Mouse (Mus musculus): ENCODE measurements around the gene Chmp4b. TPM values are rescaled to one million over a fixed set of nuclear protein-coding genes. Genes with fewer than 3 reads are reported as not detected.

Chmp4b gene
- polyA plus RNA-seq, 1 experiment from 2014 or later: 27.2 TPM

DNA sequence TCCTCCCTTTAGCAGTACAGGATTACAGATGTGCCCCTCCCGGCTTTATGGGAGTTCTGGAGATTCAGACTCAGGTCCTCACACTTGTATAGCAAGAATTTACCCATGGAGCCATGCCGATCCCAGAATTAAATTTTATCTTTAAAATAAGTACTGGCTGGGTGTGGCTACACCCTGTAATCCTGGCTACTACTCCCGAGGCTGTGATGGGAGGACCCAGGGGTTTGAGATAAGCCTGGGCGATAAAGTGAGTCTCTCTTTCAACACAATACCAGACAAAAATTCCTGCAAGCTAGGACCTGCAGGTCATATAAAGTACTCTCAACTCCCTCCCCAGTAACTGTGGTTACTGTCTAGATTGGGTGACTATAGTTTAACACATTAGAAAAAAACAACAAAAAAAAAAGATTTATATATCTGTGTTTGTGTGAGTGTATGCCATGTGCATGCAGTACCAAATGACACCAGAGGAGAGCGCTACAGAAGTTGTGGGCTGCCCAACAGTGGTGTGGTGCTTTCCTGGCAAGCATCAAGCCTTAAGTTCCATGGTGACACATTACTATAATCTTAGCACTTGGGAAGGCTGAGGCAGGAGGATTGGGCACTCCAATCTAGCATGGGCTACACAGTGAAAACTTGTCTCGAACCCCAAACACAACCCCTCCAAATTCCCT is 8.7 kb upstream of the Chmp4b start:
- Histone ChIP-seq H3K9ac (no peak overlapping the region), H3K4me1 (peaks cover 7% of the 10 kb centered on the region; the same call in 1 of the 2 replicates), H3K9me3 (no peaks in the 10 kb centered on the region), H3K36me3 (peaks cover 13% of the 10 kb centered on the region), H3K27me3 (no peaks in the 10 kb centered on the region), H3K4me3 (no peak overlapping the region), H3K4me2 (peak overlapping the region; percentile 30; the same call in 1 of the 2 replicates), H3K27ac (peak overlapping the region; percentile 85)
- WGBS: 70% methylated on average over 6 of the region's 6 CpGs
- ATAC-seq (ENCODE audit: borderline replicate concordance, extremely low read depth, low FRiP score, low TSS enrichment): no peak

DNA sequence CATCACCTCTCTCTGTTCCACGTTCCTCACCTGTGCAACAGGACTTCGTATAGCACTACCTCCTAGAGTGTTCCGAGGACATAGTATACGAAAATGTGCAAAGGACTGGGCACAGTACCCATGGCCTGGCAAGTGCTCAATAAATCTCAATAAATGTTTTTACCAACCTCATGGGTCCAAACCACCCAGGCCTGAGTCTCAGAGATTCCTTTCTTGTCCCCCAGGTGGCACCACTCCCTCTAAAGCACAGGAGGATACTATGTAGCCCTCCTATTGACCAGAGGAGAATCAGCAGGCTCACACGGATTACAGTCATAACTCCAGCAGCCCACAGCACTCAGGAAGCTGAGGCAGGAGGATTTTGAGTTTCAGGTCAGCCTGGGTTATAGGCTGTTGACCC is 4.9 kb upstream of the Chmp4b start:
- peaks cover 7% of the 10 kb centered on the region; the same call in 1 of the 2 replicates for H3K4me1 ChIP-seq
- no peaks in the 10 kb centered on the region for H3K36me3 ChIP-seq
- no peak overlapping the region for H3K27ac ChIP-seq
- no peaks in the 10 kb centered on the region for H3K9me3 ChIP-seq
- ATAC-seq (ENCODE audit: borderline replicate concordance, extremely low read depth, low FRiP score, low TSS enrichment): no peak
- no peak overlapping the region for H3K4me3 ChIP-seq
- H3K27me3 ChIP-seq: no peaks in the 10 kb centered on the region
- no peak overlapping the region for H3K4me2 ChIP-seq
- no peak overlapping the region for H3K9ac ChIP-seq
- 78% methylated on average over 5 of the region's 5 CpGs for WGBS

DNA sequence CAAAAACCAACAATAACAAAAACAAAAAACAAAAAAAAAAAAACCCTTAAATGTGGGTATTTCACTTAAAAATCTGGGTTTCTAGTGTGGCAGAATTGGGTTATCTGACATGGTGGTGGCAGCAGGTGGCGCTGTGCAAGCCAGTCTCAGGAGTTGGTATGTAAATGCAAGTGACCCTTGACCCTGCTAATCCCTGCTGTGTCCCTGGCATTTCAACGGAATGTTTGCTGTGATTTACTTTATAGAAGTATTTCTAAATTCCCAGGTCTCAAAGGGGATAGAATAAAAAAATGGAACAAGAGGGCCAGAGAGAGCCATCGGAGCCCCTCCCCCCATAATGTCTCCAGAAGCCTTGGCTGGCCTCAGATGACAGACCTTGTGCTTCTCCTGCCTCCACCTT is 3.4 kb upstream of the Chmp4b start:
- no peaks in the 10 kb centered on the region for H3K4me1 ChIP-seq
- no peak overlapping the region for H3K4me2 ChIP-seq
- WGBS: 30% methylated on average over 3 of the region's 3 CpGs
- ATAC-seq (ENCODE audit: borderline replicate concordance, extremely low read depth, low FRiP score, low TSS enrichment): no peak
- no peak overlapping the region for H3K4me3 ChIP-seq
- no peak overlapping the region for H3K9ac ChIP-seq
- no peaks in the 10 kb centered on the region for H3K36me3 ChIP-seq
- no peaks in the 10 kb centered on the region for H3K9me3 ChIP-seq
- no peak overlapping the region for H3K27ac ChIP-seq
- H3K27me3 ChIP-seq: no peaks in the 10 kb centered on the region

DNA sequence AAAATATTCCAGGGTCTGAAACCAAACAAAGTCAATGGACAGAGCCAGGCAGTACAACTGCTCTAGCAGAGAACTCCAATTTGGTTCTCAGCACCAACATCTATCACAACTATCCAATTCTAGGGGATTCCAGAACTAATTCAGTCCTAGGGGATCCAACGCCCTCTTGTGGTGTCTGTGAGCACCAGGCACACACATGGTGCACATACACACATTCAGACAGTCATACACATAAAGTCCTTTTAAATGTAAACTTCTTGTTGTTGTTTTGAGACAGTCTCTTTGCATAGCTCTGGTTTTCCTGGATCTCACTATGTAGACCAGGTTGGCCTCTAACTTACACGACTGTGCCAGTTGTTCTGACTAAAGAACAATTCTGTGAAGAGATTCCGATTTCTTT is 1.1 kb upstream of the Chmp4b start:
- no peak for ATAC-seq (ENCODE audit: borderline replicate concordance, extremely low read depth, low FRiP score, low TSS enrichment)
- Histone ChIP-seq H3K27ac (peak overlapping the region; percentile 89), H3K9me3 (no peaks in the 10 kb centered on the region), H3K4me1 (no peaks in the 10 kb centered on the region), H3K4me2 (no peak overlapping the region), H3K36me3 (no peaks in the 10 kb centered on the region), H3K27me3 (no peaks in the 10 kb centered on the region), H3K4me3 (no peak overlapping the region), H3K9ac (no peak overlapping the region)
- WGBS: 63% methylated on average over 3 of the region's 3 CpGs

DNA sequence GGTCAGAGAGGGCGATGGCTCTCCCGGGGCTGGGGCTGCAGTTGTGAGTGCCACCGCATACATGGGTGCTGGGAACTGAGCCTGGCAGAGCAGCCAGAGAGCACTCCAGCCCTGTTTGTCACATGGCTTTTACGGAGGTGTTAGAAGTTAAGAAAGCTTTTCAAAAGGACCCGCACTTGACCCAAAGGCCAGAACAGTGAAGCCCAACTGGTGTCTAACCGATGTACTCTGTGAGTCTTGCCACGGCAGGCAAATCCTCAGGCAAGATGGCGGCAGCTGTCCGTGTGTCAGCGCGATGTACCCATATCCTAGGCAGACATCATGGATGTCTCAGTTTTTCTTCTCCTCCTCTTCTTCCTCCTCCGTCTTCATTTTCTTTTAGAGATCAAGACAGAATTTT is 3.5 kb downstream of the Chmp4b start:
- no peak for ATAC-seq (ENCODE audit: borderline replicate concordance, extremely low read depth, low FRiP score, low TSS enrichment)
- no peak overlapping the region for H3K27ac ChIP-seq
- no peak overlapping the region for H3K4me2 ChIP-seq
- WGBS: 92% methylated on average over 12 of the region's 12 CpGs
- H3K27me3 ChIP-seq: no peaks in the 10 kb centered on the region
- H3K4me1 ChIP-seq: peaks cover 21% of the 10 kb centered on the region
- H3K9ac ChIP-seq: no peak overlapping the region
- H3K36me3 ChIP-seq: no peaks in the 10 kb centered on the region
- no peaks in the 10 kb centered on the region for H3K9me3 ChIP-seq
- no peak overlapping the region for H3K4me3 ChIP-seq

DNA sequence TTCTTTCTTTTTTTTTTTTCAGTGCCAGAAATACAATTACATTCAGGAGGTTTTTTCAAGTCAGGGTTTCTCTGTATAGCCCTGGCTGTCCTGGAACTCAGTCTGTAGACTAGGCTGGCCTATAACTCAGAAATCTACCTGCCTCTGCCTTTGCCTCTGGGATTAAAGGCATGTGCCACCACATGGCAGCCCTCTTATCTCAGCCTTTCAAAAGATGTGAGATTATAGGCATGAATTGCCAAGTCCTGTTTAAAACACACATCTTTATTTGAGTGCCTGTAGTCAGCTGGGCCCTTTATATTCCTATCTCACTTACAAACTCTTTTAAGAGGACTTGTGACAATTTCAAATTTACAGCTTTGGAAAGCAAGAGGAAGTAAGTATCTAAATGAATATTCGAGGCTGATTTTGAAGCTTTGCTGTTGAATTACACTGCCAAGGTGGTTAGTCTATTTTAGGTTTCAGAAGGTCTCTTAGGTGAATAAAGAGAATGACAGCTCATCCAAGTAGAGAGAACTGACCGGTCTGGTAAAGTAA is 4.4 kb downstream of the Chmp4b start:
- no peak overlapping the region; the same call in 1 of the 2 replicates for H3K9ac ChIP-seq
- H3K27me3 ChIP-seq: no peaks in the 10 kb centered on the region
- no peak for ATAC-seq (ENCODE audit: borderline replicate concordance, extremely low read depth, low FRiP score, low TSS enrichment)
- peak overlapping the region; percentile 86 for H3K4me3 ChIP-seq
- peak overlapping the region; percentile 52 for H3K4me2 ChIP-seq
- H3K4me1 ChIP-seq: peaks cover 21% of the 10 kb centered on the region
- H3K36me3 ChIP-seq: peaks cover 7% of the 10 kb centered on the region
- H3K27ac ChIP-seq: 0 out of 2 replicates have a peak overlapping the region, but pooled peaks have one; percentile 5
- H3K9me3 ChIP-seq: no peaks in the 10 kb centered on the region
- WGBS: 77% methylated on average over 2 of the region's 2 CpGs

DNA sequence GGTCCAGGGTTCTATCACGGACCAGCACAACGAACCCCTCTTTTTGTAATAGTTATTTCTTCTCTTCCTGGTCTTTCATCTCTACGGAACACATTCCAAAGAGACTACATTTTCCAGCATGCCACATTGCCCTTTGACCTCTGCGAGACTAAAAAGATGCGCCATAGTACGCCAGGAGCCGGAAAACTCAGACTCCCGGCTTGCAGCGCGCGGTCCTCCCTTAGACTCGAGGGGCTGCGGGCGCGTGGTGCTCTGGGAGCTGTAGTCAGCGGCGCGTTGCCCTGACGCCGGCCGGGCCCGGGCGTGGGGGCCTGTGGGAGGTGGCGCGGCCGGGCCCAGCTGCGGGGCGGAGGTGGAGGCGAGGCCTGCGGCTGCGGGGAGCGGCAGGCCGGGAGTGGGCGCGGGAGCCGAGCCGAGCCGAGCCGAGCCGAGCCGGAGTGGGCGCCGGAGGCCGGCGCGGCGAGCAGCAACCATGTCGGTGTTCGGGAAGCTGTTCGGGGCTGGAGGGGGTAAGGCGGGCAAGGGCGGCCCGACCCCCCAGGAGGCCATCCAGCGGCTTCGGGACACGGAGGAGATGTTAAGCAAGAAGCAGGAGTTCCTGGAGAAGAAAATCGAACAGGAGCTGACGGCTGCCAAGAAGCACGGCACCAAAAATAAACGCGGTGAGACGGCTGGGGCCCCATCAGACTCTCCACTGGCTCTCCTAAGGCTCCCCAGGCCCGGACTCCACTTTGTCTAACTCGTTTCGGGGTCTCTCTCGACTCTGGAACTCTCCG is 5.4 kb downstream of the Chmp4b start:
- Histone ChIP-seq H3K36me3 (peaks cover 14% of the 10 kb centered on the region), H3K4me2 (peak overlapping the region; percentile 70), H3K27ac (peak overlapping the region; percentile 81), H3K4me3 (peak overlapping the region; percentile 86), H3K27me3 (no peaks in the 10 kb centered on the region), H3K9ac (peak overlapping the region; percentile 89), H3K9me3 (no peaks in the 10 kb centered on the region), H3K4me1 (peaks cover 21% of the 10 kb centered on the region)
- peak; percentile 99 for ATAC-seq (ENCODE audit: borderline replicate concordance, extremely low read depth, low FRiP score, low TSS enrichment)
- WGBS: under 1% methylated on average over 53 of the region's 67 CpGs

DNA sequence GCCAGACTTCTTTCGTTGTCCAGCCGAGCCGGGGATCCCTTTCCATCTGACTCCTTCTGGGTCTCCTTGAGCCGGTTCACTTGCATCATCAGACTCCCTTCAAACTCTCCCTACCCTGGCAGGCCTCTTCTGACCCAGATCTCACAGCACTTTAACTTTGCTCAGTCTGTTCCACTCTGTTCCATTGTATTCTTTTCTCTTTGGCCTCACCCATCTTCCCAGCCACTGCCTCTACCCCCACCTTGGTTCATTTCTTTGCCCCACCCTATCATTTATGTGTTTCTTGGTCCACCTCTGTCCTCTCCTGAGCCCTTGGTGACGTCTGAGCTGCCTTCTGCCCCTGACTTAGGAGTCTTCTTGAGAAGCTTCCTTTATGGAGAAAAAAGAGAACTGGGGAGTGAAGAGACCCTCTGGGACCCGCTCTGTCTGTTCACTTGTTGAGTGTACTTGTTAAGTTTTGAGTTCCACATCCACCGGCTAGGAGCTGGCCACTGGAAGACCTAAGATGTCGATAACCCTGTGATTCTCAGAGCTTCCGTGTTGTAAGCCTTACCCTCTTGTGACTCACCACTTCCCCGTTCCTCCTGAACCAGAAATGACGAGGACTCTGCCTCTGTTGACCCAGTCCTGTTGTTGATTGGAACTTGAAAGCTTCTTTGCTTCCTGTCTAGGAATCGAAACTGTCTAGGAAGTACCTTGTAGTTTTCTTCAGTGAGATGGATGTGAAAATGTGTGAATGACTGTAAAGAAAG is 6.2 kb downstream of the Chmp4b start:
- Histone ChIP-seq H3K9me3 (no peaks in the 10 kb centered on the region), H3K36me3 (peaks cover 14% of the 10 kb centered on the region), H3K9ac (peak overlapping the region; percentile 89), H3K4me3 (peak overlapping the region; percentile 86), H3K4me1 (peaks cover 21% of the 10 kb centered on the region), H3K27me3 (no peaks in the 10 kb centered on the region), H3K27ac (peak overlapping the region; percentile 81), H3K4me2 (peak overlapping the region; percentile 70)
- no peak for ATAC-seq (ENCODE audit: borderline replicate concordance, extremely low read depth, low FRiP score, low TSS enrichment)
- under 1% methylated on average over 12 of the region's 12 CpGs for WGBS

DNA sequence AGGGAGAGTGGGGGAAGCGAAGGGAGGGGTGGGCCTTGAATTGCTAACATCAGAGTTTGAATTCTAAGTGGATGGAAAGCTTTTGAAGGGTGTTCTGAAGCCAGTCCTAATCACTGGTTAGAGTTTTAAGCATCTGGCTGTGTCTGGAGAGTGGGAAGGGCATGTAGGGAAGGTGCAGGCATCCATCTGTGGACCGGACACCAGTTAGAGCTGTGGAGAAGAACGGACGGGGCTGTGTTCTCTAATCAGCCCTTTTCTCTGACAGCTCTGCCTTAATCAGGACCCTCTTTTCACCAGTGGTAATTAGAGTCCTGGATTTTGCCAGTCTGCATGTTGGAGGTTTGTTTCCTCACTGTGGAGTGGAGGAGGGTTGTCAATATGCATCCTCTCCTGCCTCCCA is 7.6 kb downstream of the Chmp4b start:
- Histone ChIP-seq H3K27me3 (no peaks in the 10 kb centered on the region), H3K9me3 (no peaks in the 10 kb centered on the region), H3K36me3 (peaks cover 17% of the 10 kb centered on the region), H3K4me2 (peak overlapping the region; percentile 70), H3K27ac (no peak overlapping the region), H3K4me3 (peak overlapping the region; percentile 86; the same call in 1 of the 2 replicates), H3K4me1 (peaks cover 21% of the 10 kb centered on the region), H3K9ac (peak overlapping the region; percentile 89)
- 79% methylated on average over 4 of the region's 4 CpGs for WGBS
- ATAC-seq (ENCODE audit: borderline replicate concordance, extremely low read depth, low FRiP score, low TSS enrichment): no peak

DNA sequence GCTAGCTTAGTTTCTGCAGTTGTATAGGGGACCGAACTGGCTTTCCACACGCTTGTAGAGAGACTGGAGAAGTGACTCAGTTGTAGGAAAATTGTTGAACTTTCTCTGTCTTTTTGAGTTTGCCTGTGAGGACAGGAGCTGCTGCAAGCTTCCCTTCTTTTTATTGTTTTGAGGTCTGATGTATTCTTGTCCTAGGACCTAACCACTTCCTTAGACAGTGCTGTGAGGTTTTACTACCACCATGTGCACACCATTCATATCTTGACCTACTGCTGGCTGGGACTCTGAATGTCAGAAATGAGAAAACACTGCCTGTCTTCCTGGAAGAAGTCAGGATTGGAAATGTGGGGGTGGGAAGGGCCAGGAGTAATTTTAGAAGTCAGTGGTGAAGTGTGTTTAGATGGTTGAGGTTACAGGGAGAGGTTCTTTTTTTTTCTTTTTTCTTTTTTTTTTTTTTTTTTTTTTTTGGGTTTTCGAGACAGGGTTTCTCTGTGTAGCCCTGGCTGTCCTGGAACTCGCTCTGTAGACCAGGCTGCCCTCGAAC is 8.1 kb downstream of the Chmp4b start:
- H3K9me3 ChIP-seq: no peaks in the 10 kb centered on the region
- peaks cover 21% of the 10 kb centered on the region for H3K4me1 ChIP-seq
- no peak overlapping the region for H3K27ac ChIP-seq
- peaks cover 17% of the 10 kb centered on the region for H3K36me3 ChIP-seq
- ATAC-seq (ENCODE audit: borderline replicate concordance, extremely low read depth, low FRiP score, low TSS enrichment): no peak
- H3K27me3 ChIP-seq: no peaks in the 10 kb centered on the region
- peak overlapping the region; percentile 3; the same call in 1 of the 2 replicates for H3K4me3 ChIP-seq
- H3K4me2 ChIP-seq: peak overlapping the region; percentile 70; the same call in 1 of the 2 replicates
- 83% methylated on average over 4 of the region's 5 CpGs for WGBS
- peak overlapping the region; percentile 89; the same call in 1 of the 2 replicates for H3K9ac ChIP-seq

DNA sequence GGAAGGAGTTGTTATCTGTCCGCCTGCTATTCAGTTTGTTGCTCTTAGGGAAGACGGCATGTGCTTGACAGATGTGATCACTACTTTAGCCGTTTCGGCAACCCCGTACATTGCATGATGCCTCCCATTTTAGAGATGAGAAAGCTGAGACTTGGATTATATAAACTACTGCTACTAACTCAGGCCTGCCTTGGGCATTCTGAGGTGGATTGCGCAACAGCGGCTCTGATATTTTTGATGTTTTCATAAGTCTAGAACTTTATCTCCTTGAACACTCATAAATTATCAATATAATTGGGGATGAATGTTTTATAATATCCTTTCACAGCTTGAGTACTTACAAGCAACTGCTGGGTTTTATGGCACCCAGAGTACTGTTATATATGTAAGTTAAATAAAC is 17.2 kb downstream of the Chmp4b start:
- H3K36me3 ChIP-seq: 0 out of 2 replicates have a peak, but pooled peaks cover 3% of the 10 kb centered on the region
- no peak for ATAC-seq (ENCODE audit: borderline replicate concordance, extremely low read depth, low FRiP score, low TSS enrichment)
- H3K9me3 ChIP-seq: no peaks in the 10 kb centered on the region
- H3K9ac ChIP-seq: no peak overlapping the region
- H3K4me1 ChIP-seq: 0 out of 2 replicates have a peak, but pooled peaks cover 3% of the 10 kb centered on the region
- WGBS: 71% methylated on average over 7 of the region's 7 CpGs
- H3K4me3 ChIP-seq: no peak overlapping the region
- no peaks in the 10 kb centered on the region for H3K27me3 ChIP-seq
- H3K27ac ChIP-seq: no peak overlapping the region
- no peak overlapping the region for H3K4me2 ChIP-seq
